Mouse (Mus musculus): ENCODE data around the gene Hc. TPM values are rescaled to one million over a fixed set of nuclear protein-coding genes. Genes with fewer than 3 reads are reported as not detected.

The Hc gene
- polyA plus RNA-seq, 1 experiment from 2014 or later, result 0.49 TPM

DNA sequence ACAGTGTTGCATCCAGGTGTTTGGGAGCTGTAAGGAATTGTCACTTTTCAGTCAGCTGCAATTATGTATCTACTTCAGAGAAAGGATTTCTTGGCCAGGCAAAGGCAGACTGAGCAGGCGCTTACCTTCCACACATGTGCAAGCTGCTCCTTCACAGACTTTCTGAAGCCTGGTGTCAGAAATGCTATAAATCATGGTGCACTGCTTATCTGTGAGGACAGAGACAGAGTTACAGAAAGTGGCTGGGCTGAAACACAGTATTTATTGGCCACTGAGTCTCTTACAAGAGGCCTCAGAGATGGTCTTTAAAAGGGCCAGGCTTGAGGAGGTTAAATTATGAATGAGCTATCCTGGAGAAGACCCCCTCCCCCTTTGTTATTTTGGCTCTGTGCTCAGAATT lies 71.5 kb downstream of the Hc start:
- DNase-seq (no peak), ATAC-seq (ENCODE audit: insufficient read depth) (no peak)
- Histone ChIP-seq H3K27ac (ENCODE audit: low read depth) (no peak overlapping the region), H3K36me3 (ENCODE audit: insufficient read depth) (no peaks in the 10 kb centered on the region), H3K4me3 (ENCODE audit: low read depth, low read length) (no peak overlapping the region), H3K27me3 (ENCODE audit: insufficient read depth, low read length) (no peaks in the 10 kb centered on the region), H3K9ac (no peak overlapping the region), H3K4me1 (ENCODE audit: insufficient read depth) (no peaks in the 10 kb centered on the region), H3K4me2 (no peak overlapping the region), H3K9me3 (ENCODE audit: low read depth, low read length) (no peaks in the 10 kb centered on the region)
- 56% methylated on average over 1 of the region's 1 CpGs for WGBS
- TF ChIP-seq CTCF (IDR thresholded peaks at IDR 0.05; ENCODE audit: low read depth), result no peak

- Histone ChIP-seq H3K4me3 (ENCODE audit: low read depth, low read length) (no peak overlapping the region), H3K9me3 (ENCODE audit: low read depth, low read length) (no peaks in the 10 kb centered on the region), H3K27me3 (ENCODE audit: insufficient read depth, low read length) (no peaks in the 10 kb centered on the region), H3K27ac (ENCODE audit: low read depth) (no peak overlapping the region), H3K36me3 (ENCODE audit: insufficient read depth) (no peaks in the 10 kb centered on the region), H3K4me1 (ENCODE audit: insufficient read depth) (no peaks in the 10 kb centered on the region), H3K4me2 (no peak overlapping the region), H3K9ac (no peak overlapping the region)
- 51% methylated on average over 1 of the region's 1 CpGs for WGBS
- ATAC-seq (ENCODE audit: insufficient read depth) (no peak), DNase-seq (no peak)
- TF ChIP-seq CTCF (IDR thresholded peaks at IDR 0.05; ENCODE audit: low read depth), result no peak
These were observed 73.6 kb downstream of the Hc start for GRCm38 (mm10) chr2:34987595-34987994.

- ATAC-seq (ENCODE audit: insufficient read depth) (no peak), DNase-seq (no peak)
- H3K4me2 ChIP-seq, result no peak overlapping the region
- no peak overlapping the region for H3K9ac ChIP-seq
- H3K27ac ChIP-seq (ENCODE audit: low read depth), result no peak overlapping the region
- no peaks in the 10 kb centered on the region for H3K9me3 ChIP-seq (ENCODE audit: low read depth, low read length)
- no peaks in the 10 kb centered on the region for H3K27me3 ChIP-seq (ENCODE audit: insufficient read depth, low read length)
- H3K36me3 ChIP-seq (ENCODE audit: insufficient read depth), result no peaks in the 10 kb centered on the region
- no peak for TF ChIP-seq CTCF (IDR thresholded peaks at IDR 0.05; ENCODE audit: low read depth)
- 74% methylated on average over 8 of the region's 8 CpGs for WGBS
- no peaks in the 10 kb centered on the region for H3K4me1 ChIP-seq (ENCODE audit: insufficient read depth)
- H3K4me3 ChIP-seq (ENCODE audit: low read depth, low read length), result no peak overlapping the region
These were observed 76.4 kb downstream of the Hc start for GRCm38 (mm10) chr2:34984885-34985284.

DNA sequence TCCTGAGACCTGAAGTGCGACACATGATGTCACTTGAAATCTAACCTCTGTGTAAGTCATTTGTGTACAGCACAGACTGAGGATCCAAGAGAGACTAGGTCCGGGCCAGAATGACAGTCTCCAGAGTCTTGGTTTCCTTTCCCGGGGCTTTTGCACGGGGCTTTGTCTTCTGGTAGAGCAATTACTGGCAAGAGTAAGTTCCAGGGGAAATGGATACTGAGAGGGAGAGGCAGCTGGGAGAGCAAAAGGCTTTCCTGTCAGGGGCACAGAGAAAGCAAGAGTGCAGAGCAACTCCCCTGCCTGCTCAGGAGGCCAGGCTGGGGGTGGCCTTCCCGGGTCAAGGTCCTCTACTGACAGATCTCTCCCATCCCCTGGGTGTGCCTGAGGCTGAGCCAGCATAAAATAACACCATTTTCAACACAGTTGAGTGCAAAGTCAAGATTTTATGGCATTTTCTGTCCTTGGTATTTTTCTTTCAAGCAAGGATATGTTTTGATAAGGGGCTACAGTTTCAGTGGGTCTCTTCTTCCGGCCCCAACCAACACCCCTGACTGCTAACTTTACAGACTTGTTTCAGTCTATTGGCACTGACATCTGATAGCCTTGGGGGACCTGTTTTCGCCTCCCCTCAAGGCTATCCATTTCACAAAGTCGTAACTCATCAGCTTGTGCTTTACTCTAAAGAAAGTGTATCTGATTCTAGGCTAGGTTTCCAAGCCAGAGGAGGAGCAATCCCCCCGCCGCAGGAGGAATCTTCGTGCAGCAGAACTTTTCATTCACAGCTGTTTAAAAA lies 78.1 kb downstream of the Hc start:
- H3K27ac ChIP-seq (ENCODE audit: low read depth), result no peak overlapping the region
- H3K36me3 ChIP-seq (ENCODE audit: insufficient read depth), result no peaks in the 10 kb centered on the region
- no peaks in the 10 kb centered on the region for H3K4me1 ChIP-seq (ENCODE audit: insufficient read depth)
- H3K9me3 ChIP-seq (ENCODE audit: low read depth, low read length), result no peaks in the 10 kb centered on the region
- no peak for ATAC-seq (ENCODE audit: insufficient read depth)
- WGBS, result 53% methylated on average over 11 of the region's 11 CpGs
- DNase-seq, result no peak
- H3K9ac ChIP-seq, result no peak overlapping the region
- no peaks in the 10 kb centered on the region for H3K27me3 ChIP-seq (ENCODE audit: insufficient read depth, low read length)
- no peak overlapping the region for H3K4me3 ChIP-seq (ENCODE audit: low read depth, low read length)
- no peak for TF ChIP-seq CTCF (IDR thresholded peaks at IDR 0.05; ENCODE audit: low read depth)
- H3K4me2 ChIP-seq, result no peak overlapping the region

DNA sequence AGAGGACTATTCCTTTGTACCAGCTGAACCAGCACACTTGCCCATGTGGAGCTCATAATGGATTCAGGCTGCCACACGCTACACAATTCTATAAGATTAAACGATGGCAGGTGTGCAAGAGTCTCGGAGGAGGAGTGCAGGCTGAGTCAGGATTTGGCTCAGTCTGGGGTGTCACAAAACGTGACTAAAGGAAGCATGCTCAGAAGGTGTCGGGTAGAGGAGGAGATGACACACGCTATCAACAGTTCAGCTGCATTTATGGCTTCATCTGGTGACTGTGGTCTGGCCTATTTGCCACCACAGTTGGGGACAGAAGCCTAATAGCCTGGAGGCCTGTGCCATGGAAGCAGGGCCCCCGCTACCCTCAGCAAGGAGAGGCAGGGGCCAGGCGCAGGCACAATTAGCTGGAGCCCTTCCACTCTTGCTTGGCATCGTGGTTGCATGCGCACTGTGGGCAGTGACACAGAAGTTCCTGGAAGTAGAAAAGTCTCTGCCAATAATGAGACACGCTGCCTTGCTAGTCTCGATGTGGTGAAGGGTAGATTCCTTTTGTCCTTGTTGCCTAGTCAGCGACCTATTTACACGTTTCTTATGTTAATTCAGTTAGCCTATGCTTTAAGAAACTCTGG lies 79.0 kb downstream of the Hc start:
- Histone ChIP-seq H3K27ac (ENCODE audit: low read depth) (no peak overlapping the region), H3K4me2 (no peak overlapping the region), H3K9ac (no peak overlapping the region), H3K4me3 (ENCODE audit: low read depth, low read length) (no peak overlapping the region), H3K4me1 (ENCODE audit: insufficient read depth) (no peaks in the 10 kb centered on the region), H3K36me3 (ENCODE audit: insufficient read depth) (no peaks in the 10 kb centered on the region), H3K27me3 (ENCODE audit: insufficient read depth, low read length) (no peaks in the 10 kb centered on the region), H3K9me3 (ENCODE audit: low read depth, low read length) (no peaks in the 10 kb centered on the region)
- no peak for ATAC-seq (ENCODE audit: insufficient read depth)
- WGBS, result 66% methylated on average over 14 of the region's 14 CpGs
- no peak for DNase-seq
- no peak for TF ChIP-seq CTCF (IDR thresholded peaks at IDR 0.05; ENCODE audit: low read depth)

- WGBS, result 65% methylated on average over 3 of the region's 3 CpGs
- no peak for ATAC-seq (ENCODE audit: insufficient read depth)
- DNase-seq, result no peak
- H3K4me2 ChIP-seq, result no peak overlapping the region
- H3K27ac ChIP-seq (ENCODE audit: low read depth), result no peak overlapping the region
- H3K27me3 ChIP-seq (ENCODE audit: insufficient read depth, low read length), result no peaks in the 10 kb centered on the region
- no peak overlapping the region for H3K9ac ChIP-seq
- H3K4me1 ChIP-seq (ENCODE audit: insufficient read depth), result no peaks in the 10 kb centered on the region
- H3K36me3 ChIP-seq (ENCODE audit: insufficient read depth), result no peaks in the 10 kb centered on the region
- no peak overlapping the region for H3K4me3 ChIP-seq (ENCODE audit: low read depth, low read length)
- H3K9me3 ChIP-seq (ENCODE audit: low read depth, low read length), result no peaks in the 10 kb centered on the region
- TF ChIP-seq CTCF (IDR thresholded peaks at IDR 0.05; ENCODE audit: low read depth), result no peak
These were observed 81.7 kb downstream of the Hc start for GRCm38 (mm10) chr2:34979459-34980011.

- WGBS, result 90% methylated on average over 2 of the region's 2 CpGs
- Histone ChIP-seq H3K4me3 (ENCODE audit: low read depth, low read length) (no peak overlapping the region), H3K4me2 (no peak overlapping the region), H3K9ac (no peak overlapping the region), H3K9me3 (ENCODE audit: low read depth, low read length) (no peaks in the 10 kb centered on the region), H3K27me3 (ENCODE audit: insufficient read depth, low read length) (no peaks in the 10 kb centered on the region), H3K27ac (ENCODE audit: low read depth) (no peak overlapping the region), H3K4me1 (ENCODE audit: insufficient read depth) (no peaks in the 10 kb centered on the region), H3K36me3 (ENCODE audit: insufficient read depth) (no peaks in the 10 kb centered on the region)
- no peak for DNase-seq
- no peak for TF ChIP-seq CTCF (IDR thresholded peaks at IDR 0.05; ENCODE audit: low read depth)
- ATAC-seq (ENCODE audit: insufficient read depth), result no peak
These were observed 83.0 kb downstream of the Hc start for GRCm38 (mm10) chr2:34978226-34978625.
